Mouse (Mus musculus) heart, postnatal 0 days (tissue): ENCODE data around the gene D630003M21Rik.

Experiments used
- CTCF ChIP-seq: IDR thresholded peaks from 2 replicates; pipeline ENCODE4 v1.5.1; 2016; ENCODE audit warnings: antibody characterized with exemption, control low read depth, low read depth
- EP300 ChIP-seq: IDR thresholded peaks from 2 replicates; pipeline ENCODE4 v1.6.1; 2016; ENCODE audit warnings: antibody characterized with exemption, low read depth

DNA sequence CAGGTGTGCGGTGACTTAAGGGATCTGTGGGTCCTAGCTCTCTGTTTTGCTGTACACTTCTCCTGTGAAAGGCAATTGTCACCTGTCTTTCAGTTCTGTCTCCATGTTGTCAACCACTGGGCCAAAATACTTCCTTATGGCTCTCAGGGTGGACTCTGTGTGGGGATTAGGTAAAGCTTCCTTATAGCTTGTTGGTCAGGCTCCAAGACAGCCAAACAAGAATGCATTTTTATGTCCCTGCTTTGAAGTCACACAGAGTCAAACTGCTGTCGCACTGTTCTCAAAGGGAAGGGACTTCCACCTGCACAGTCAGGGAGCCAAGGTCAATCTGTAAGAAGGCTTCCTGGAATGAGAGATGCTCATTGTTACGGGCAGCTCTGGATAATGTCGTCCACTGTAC, 50.9 kb downstream of the D630003M21Rik start:
- TF ChIP-seq EP300 (no peak), CTCF (no peak)
